In the genomic region with DNA sequence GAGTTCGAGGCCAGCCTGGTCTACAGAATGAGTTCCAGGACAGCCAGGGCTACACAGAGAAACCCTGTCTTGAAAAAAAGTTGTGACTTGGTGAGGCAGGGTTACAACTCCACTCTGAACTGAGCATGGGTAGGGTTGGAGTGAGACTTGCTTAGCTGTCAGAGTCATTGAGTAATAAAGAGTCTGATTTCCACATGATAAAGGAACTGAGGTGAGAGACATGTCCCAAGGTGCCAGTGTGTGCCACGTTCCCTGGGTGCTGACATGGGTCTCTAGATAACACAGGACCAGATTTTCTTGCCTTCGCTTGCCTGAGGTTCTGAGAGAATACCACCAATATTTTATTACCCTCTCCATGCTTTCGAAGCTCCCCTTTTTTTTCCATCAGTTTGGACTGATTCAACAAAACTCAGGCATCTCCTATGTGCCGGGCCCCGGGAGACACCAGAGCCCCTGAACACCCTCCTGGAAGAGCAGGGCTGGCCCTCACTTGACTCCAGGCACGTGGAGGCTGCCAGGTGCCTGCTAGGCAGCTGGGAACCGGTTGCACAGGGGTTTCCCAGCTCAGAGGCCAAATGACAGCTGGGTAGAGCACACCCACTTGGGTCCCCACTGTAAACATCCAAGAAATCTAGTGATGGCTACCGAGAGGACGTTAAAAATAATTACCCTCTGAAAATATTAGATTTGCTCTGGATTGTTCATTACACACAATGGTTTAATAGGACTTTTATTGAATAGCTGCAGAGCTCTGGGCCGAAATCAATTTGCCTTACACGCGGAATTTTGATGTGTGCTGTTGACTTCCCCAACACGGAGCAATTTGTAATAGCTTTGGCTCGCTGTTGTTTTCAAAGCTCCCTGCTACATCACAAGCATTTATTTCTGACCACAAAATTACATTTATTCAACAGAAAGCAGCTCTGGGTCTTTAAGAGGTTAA, we compare ENCODE assay signal across 11 mouse cellular contexts.
DNase-seq lines count a peak whose midpoint lies in the region; ATAC-seq and TF ChIP-seq lines count a peak whose summit lies in the region.
"Had no signal": no experiment of that assay in that cellular context is flagged by ENCODE, and none has a peak within 500 bp of the region (broad histone marks: within the 10 kb centered on the region; RNA-seq: fewer than 3 reads in every experiment).

No protein-coding gene starts in this region.

- H3K4me2 ChIP-seq in hindbrain, embryonic 13.5 days: peak overlapping the region; percentile 36
- no peak overlapping the region for H3K4me2 ChIP-seq in hindbrain, embryonic 11.5 days (replicated peaks; ENCODE audit: low read depth, low read length)
- peak overlapping the region; percentile 35 for H3K4me2 ChIP-seq in forebrain, embryonic 14.5 days (ENCODE audit: low read length)
- H3K4me2 ChIP-seq: liver, embryonic 11.5 days had no signal

- WGBS in hindbrain, embryonic 13.5 days: 59% methylated on average over 15 of the region's 15 CpGs
- WGBS in hindbrain, embryonic 11.5 days: 84% methylated on average over 15 of the region's 15 CpGs
- WGBS in forebrain, embryonic 14.5 days: 56% methylated on average over 15 of the region's 15 CpGs

- in situ Hi-C loops in Patski (cut with MboI; ENCODE audit: low pct_unique_long_range_greater_than_20kb): no loop called here

- H3K9ac ChIP-seq in hindbrain, embryonic 13.5 days: no peak overlapping the region
- no peak overlapping the region for H3K9ac ChIP-seq in hindbrain, embryonic 11.5 days (ENCODE audit: low read depth, low read length)
- H3K9ac ChIP-seq in forebrain, embryonic 14.5 days (ENCODE audit: low read length): no peak overlapping the region

- H3K9me3 ChIP-seq in hindbrain, embryonic 13.5 days: peaks cover 4% of the 10 kb centered on the region
- H3K9me3 ChIP-seq in hindbrain, embryonic 11.5 days (ENCODE audit: control insufficient read depth, low read length): no peaks in the 10 kb centered on the region
- H3K9me3 ChIP-seq in forebrain, embryonic 14.5 days (replicated peaks; ENCODE audit: control insufficient read depth, low read length): 0 out of 2 replicates have a peak, but pooled peaks cover 3% of the 10 kb centered on the region
- H3K9me3 ChIP-seq: G1E had no signal

- TF ChIP-seq CTCF in Patski (IDR thresholded peaks at IDR 0.05): no peak

- H3K27ac ChIP-seq in hindbrain, embryonic 13.5 days: peak overlapping the region; percentile 78
- no peak overlapping the region for H3K27ac ChIP-seq in hindbrain, embryonic 11.5 days (ENCODE audit: low read depth, low read length)
- H3K27ac ChIP-seq in forebrain, embryonic 14.5 days (ENCODE audit: low read depth, low read length): peak overlapping the region; percentile 21; the same call in 1 of the 2 replicates

- no peak for DNase-seq in hindbrain, embryonic 11.5 days (ENCODE audit: low spot score)
- DNase-seq in Patski (ENCODE audit: low read depth, low spot score): no peak
- peak; percentile 15 for DNase-seq in forebrain, embryonic 14.5 days (ENCODE audit: low spot score)
- DNase-seq in lung, postnatal 36 days: peak; percentile 27
- no peak for DNase-seq in adrenal gland, adult (ENCODE audit: inconsistent age in 2 of 2, low spot score in 1 of 2)
- DNase-seq in ovary, postnatal 10 days (ENCODE audit: low spot score): no peak
- DNase-seq: thymus, postnatal 36 days had no signal

- H3K4me3 ChIP-seq in hindbrain, embryonic 13.5 days: no peak overlapping the region
- no peak overlapping the region for H3K4me3 ChIP-seq in hindbrain, embryonic 11.5 days (ENCODE audit: low read depth, low read length)
- H3K4me3 ChIP-seq in forebrain, embryonic 14.5 days (ENCODE audit: low read depth, low read length): no peak overlapping the region

- peak; percentile 49 for ATAC-seq in hindbrain, embryonic 13.5 days (ENCODE audit: low FRiP score)
- ATAC-seq in hindbrain, embryonic 11.5 days (ENCODE audit: low FRiP score): no peak
- peak; percentile 26 for ATAC-seq in Patski
- ATAC-seq in forebrain, embryonic 14.5 days: no peak
- ATAC-seq in CD4-positive, CD25-positive, alpha-beta regulatory T cell, adult 4 months: no peak

- peaks cover 20% of the 10 kb centered on the region for H3K4me1 ChIP-seq in hindbrain, embryonic 13.5 days (replicated peaks)
- no peaks in the 10 kb centered on the region for H3K4me1 ChIP-seq in hindbrain, embryonic 11.5 days (replicated peaks; ENCODE audit: control insufficient read depth, insufficient read depth, low read length)
- H3K4me1 ChIP-seq in forebrain, embryonic 14.5 days (ENCODE audit: control insufficient read depth, insufficient read depth, low read length): peaks cover 10% of the 10 kb centered on the region; the same call in 1 of the 2 replicates

- H3K36me3 ChIP-seq in hindbrain, embryonic 13.5 days: peaks cover 11% of the 10 kb centered on the region
- no peaks in the 10 kb centered on the region for H3K36me3 ChIP-seq in hindbrain, embryonic 11.5 days (ENCODE audit: control insufficient read depth, insufficient read depth, low read length)
- H3K36me3 ChIP-seq in forebrain, embryonic 14.5 days (ENCODE audit: control insufficient read depth, insufficient read depth, low read length): peaks cover 13% of the 10 kb centered on the region; the same call in 1 of the 2 replicates
- H3K36me3 ChIP-seq: G1E had no signal

- CTCF ChIA-PET in Patski (lab: Charles Lee): interaction anchor here (0.6 to 2.7 kb wide), 5 partner anchors 8 to 149 kb away, joined by 3 to 6 read pairs (median 4); no protein-coding TSS in a partner anchor

- POLR2A ChIA-PET in Patski (lab: Charles Lee): interaction anchor here (1.3 to 1.5 kb wide), 3 partner anchors 13 to 163 kb away, joined by 3 to 5 read pairs (median 3); no protein-coding TSS in a partner anchor

- H3K27me3 ChIP-seq in hindbrain, embryonic 13.5 days: no peaks in the 10 kb centered on the region
- H3K27me3 ChIP-seq in hindbrain, embryonic 11.5 days (ENCODE audit: control insufficient read depth, insufficient read depth, low read length): no peaks in the 10 kb centered on the region
- H3K27me3 ChIP-seq in Patski: no peaks in the 10 kb centered on the region
- no peaks in the 10 kb centered on the region for H3K27me3 ChIP-seq in forebrain, embryonic 14.5 days (replicated peaks; ENCODE audit: control insufficient read depth, insufficient read depth, low read length)

Comparison
In these comparisons a context has a peak if more than half of its experiments do, and no peak if none do; other contexts are left out.
1. ATAC-seq: peak in hindbrain, embryonic 13.5 days (single experiment) and Patski (single experiment); none in hindbrain, embryonic 11.5 days (single experiment), forebrain, embryonic 14.5 days (single experiment) and CD4-positive, CD25-positive, alpha-beta regulatory T cell, adult 4 months (single experiment).
2. DNase-seq: peak in forebrain, embryonic 14.5 days (single experiment) and lung, postnatal 36 days (single experiment); none in hindbrain, embryonic 11.5 days (single experiment), Patski (single experiment), adrenal gland, adult (0 of 2) and ovary, postnatal 10 days (single experiment).